Mouse (Mus musculus) bone marrow, adult 2 months (tissue): ENCODE results near the gene Tbxas1.

ENCODE experiments used
- CTCF ChIP-seq: fragments of 200-500 bp; IDR thresholded peaks from 2 replicates; pipeline ENCODE4 v1.5.1; 2011; ENCODE audit warnings: low read length, control low read depth; ENCODE audit not compliant: control insufficient read depth, insufficient read depth
- POLR2A ChIP-seq: fragments of 200-500 bp; IDR thresholded peaks from 2 replicates; pipeline ENCODE4 v1.6.1; 2011; ENCODE audit warnings: low read depth, mild to moderate bottlenecking, control low read depth, low read length, borderline replicate concordance; ENCODE audit not compliant: control insufficient read depth

DNA sequence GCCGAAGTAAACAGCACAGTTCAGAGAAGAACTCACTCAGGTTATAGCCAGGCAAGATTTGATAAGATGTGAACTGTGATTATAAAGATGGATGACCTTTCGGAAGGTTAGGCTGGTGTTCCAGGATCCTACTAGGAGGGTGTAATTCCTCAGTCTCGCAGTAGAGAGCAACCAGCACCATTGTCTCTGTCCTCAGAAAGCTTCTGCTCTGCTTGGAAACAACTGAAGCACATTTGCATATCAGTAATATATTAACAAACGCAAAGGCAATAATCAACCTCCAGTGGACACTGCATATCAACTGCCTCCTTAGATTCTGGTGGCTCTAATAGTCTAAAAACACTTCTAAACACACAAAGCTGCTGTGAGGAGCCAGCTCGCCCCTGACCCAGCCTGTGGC lies 47.8 kb upstream of the Tbxas1 start:
- no peak for TF ChIP-seq CTCF
- no peak for TF ChIP-seq POLR2A
